Comparison of ENCODE assay signal across 8 mouse cellular contexts in the genomic region with DNA sequence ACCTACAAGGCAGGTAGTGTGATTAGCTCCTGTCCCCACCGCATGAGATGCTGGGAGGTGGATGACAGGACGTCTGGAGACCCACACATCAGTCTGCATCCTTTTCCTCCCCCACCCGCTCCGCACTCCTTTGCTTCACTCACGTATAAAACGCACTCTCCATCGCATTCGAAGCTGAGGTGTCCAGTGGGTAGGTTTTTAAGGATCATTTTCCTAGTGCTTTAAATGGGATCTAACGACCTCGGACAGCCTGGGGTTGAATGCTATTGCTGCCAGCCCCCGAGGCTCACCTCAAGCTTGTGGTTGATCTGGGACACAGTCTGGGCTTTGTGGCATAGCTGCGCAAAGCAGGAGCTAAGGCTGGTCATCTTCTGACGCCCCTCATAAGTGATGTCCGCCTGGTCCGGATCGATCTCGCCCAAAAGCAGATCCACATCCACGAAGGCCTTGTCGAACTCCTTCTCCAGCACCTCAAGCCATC. TPM values are rescaled to one million over a fixed set of nuclear protein-coding genes. Genes with fewer than 3 reads are reported as not detected.
DNase-seq lines count a peak whose midpoint lies in the region; TF ChIP-seq lines count a peak whose summit lies in the region.

No protein-coding gene starts in this region.

- peak overlapping the region; percentile 72 for H3ac ChIP-seq in myocyte (ENCODE audit: control insufficient read depth, insufficient read length)

- H3K4me1 ChIP-seq in forebrain, embryonic 10.5 days: peaks cover 34% of the 10 kb centered on the region

- no peak for TF ChIP-seq CTCF in gastrocnemius, adult 2 months (IDR thresholded peaks at IDR 0.05)

- under 1% methylated on average over 19 of the region's 19 CpGs for WGBS in forebrain, embryonic 10.5 days

- intact Hi-C loops in gastrocnemius, adult 2 months (cut with DNase I): loop anchor here (10.0 kb wide), 1 partner anchor 787 kb away; a partner anchor contains a TSS
- intact Hi-C loops in left cerebral cortex, postnatal 4 days (cut with DNase I): loop anchor here (5.0 to 10.0 kb wide), 2 partner anchors 164 to 277 kb away; no protein-coding TSS in a partner anchor

- H3K27me3 ChIP-seq in forebrain, embryonic 10.5 days (ENCODE audit: poor library complexity, severe bottlenecking): no peaks in the 10 kb centered on the region
- H3K27me3 ChIP-seq in myocyte (ENCODE audit: control insufficient read depth, insufficient read depth, insufficient read length): no peaks in the 10 kb centered on the region

- no peaks in the 10 kb centered on the region for H3K9me3 ChIP-seq in forebrain, embryonic 10.5 days

- H3K79me2 ChIP-seq in myocyte (ENCODE audit: control insufficient read depth, insufficient read depth): peaks cover 49% of the 10 kb centered on the region

- peak overlapping the region; percentile 89 for H3K4me2 ChIP-seq in myocyte (ENCODE audit: low read depth)

- no peak for DNase-seq in gastrocnemius, adult 2 months
- no peak for DNase-seq in gastrocnemius, adult 8-10 months (ENCODE audit: low spot score in 2 of 2)
- DNase-seq in spleen, adult 12 weeks (ENCODE audit: low spot score): peak; percentile 9
- DNase-seq in spleen, adult 18-20 months: no peak
- no peak for DNase-seq in forebrain, embryonic 10.5 days (ENCODE audit: extremely low spot score, low spot score)
- peak; percentile 18 for DNase-seq in left cerebral cortex, postnatal 4 days
- DNase-seq in adrenal gland, adult 2 months: no peak

- peak overlapping the region; percentile 96 for H3K27ac ChIP-seq in gastrocnemius, adult 2 months
- H3K27ac ChIP-seq in forebrain, embryonic 10.5 days: peak overlapping the region; percentile 93

- H3K36me3 ChIP-seq in forebrain, embryonic 10.5 days (replicated peaks): no peaks in the 10 kb centered on the region; the same call in 1 of the 2 replicates
- H3K36me3 ChIP-seq in myocyte (ENCODE audit: control insufficient read depth, insufficient read depth): no peaks in the 10 kb centered on the region

- no peak for TF ChIP-seq POLR2A in myocyte (IDR thresholded peaks at IDR 0.05; ENCODE audit: insufficient read length, low read depth)

- peak overlapping the region; percentile 99 for H3K4me3 ChIP-seq in gastrocnemius, adult 2 months
- H3K4me3 ChIP-seq in forebrain, embryonic 10.5 days: peak overlapping the region; percentile 71
- H3K4me3 ChIP-seq in myocyte: peak overlapping the region; percentile 84

TF ChIP-seq in myocyte, 11 proteins besides CTCF, POLR2A, EP300 and RAD21:
- TF ChIP-seq MAX (IDR thresholded peaks at IDR 0.05; ENCODE audit: low read depth) (no peak), MYOG (IDR thresholded peaks at IDR 0.05; ENCODE audit: control insufficient read depth in 1 of 3, insufficient read depth in 1 of 3, insufficient read length in 2 of 3, low read depth in 2 of 3) (no peak)

RNA-seq across cellular contexts. Expression of a gene that starts 0.6 kb away (rescaled TPM):
- total RNA-seq in gastrocnemius, adult 2 months (2021): 1 to 10 TPM; 7.6 to 9.3 TPM
- 1 to 10 TPM; 6.8 to 8.1 (median 7.8) TPM for total RNA-seq in gastrocnemius, adult 8-10 months (2022)
- 15.8 and 16.0 TPM in 2 replicates for polyA plus RNA-seq in forebrain, embryonic 10.5 days (2016; fragmentation: Nextera tagmentation; extraction: Ambion mirVana)
- total RNA-seq in left cerebral cortex, postnatal 4 days (2021): 10 to 100 TPM; 46.3 to 49.7 TPM
- 7.9 TPM for polyA plus RNA-seq in myocyte (2012; fragmentation: generic; extraction: Trizol)
- total RNA-seq in adrenal gland, adult 2 months (2021): 10 to 100 TPM; 20.8 to 21.7 TPM
- 2.9 and 4.5 TPM in 2 replicates for polyA plus RNA-seq in adrenal gland, adult 2 months (2012; rRNA removed)

RNA-seq across cellular contexts. Expression of a gene that starts 7.4 kb away (rescaled TPM):
- not detected for total RNA-seq in gastrocnemius, adult 2 months (2021)
- total RNA-seq in gastrocnemius, adult 8-10 months (2022): under 1 TPM in 1 of 4 experiments, not detected in 3; 0.19 TPM
- polyA plus RNA-seq in forebrain, embryonic 10.5 days (2016; fragmentation: Nextera tagmentation; extraction: Ambion mirVana): not detected in 2 replicates
- total RNA-seq in left cerebral cortex, postnatal 4 days (2021): not detected
- polyA plus RNA-seq in myocyte (2012; fragmentation: generic; extraction: Trizol): 0.02 TPM
- total RNA-seq in adrenal gland, adult 2 months (2021): under 1 TPM in 1 of 2 experiments, not detected in 1; 0.23 TPM
- polyA plus RNA-seq in adrenal gland, adult 2 months (2012; rRNA removed): 0.38 and 0.39 TPM in 2 replicates

RNA-seq across cellular contexts. Expression of a gene that starts 22.8 kb away (rescaled TPM):
- not detected for total RNA-seq in gastrocnemius, adult 2 months (2021)
- total RNA-seq in gastrocnemius, adult 8-10 months (2022): not detected
- not detected in 2 replicates for polyA plus RNA-seq in forebrain, embryonic 10.5 days (2016; fragmentation: Nextera tagmentation; extraction: Ambion mirVana)
- not detected for total RNA-seq in left cerebral cortex, postnatal 4 days (2021)
- polyA plus RNA-seq in myocyte (2012; fragmentation: generic; extraction: Trizol): not detected
- total RNA-seq in adrenal gland, adult 2 months (2021): not detected
- polyA plus RNA-seq in adrenal gland, adult 2 months (2012; rRNA removed): not detected in 2 replicates

RNA-seq across cellular contexts. Expression of a gene that starts 36.0 kb away (rescaled TPM):
- total RNA-seq in gastrocnemius, adult 2 months (2021): 10 to 100 TPM; 17.4 to 23.7 TPM
- total RNA-seq in gastrocnemius, adult 8-10 months (2022): 10 to 100 TPM; 15.4 to 26.3 (median 19.9) TPM
- polyA plus RNA-seq in forebrain, embryonic 10.5 days (2016; fragmentation: Nextera tagmentation; extraction: Ambion mirVana): 12.1 and 12.5 TPM in 2 replicates
- total RNA-seq in left cerebral cortex, postnatal 4 days (2021): 10 to 100 TPM; 60.4 to 61.3 TPM
- polyA plus RNA-seq in myocyte (2012; fragmentation: generic; extraction: Trizol): 10.9 TPM
- 10 to 100 TPM; 46.0 to 62.7 TPM for total RNA-seq in adrenal gland, adult 2 months (2021)
- polyA plus RNA-seq in adrenal gland, adult 2 months (2012; rRNA removed): 33.4 and 34.5 TPM in 2 replicates

Comparison
In these comparisons a context has a peak if more than half of its experiments do, and no peak if none do; other contexts are left out.
1. DNase-seq: peak in spleen, adult 12 weeks (single experiment) and left cerebral cortex, postnatal 4 days (single experiment); none in gastrocnemius, adult 2 months (single experiment), gastrocnemius, adult 8-10 months (0 of 2), spleen, adult 18-20 months (0 of 2), forebrain, embryonic 10.5 days (single experiment) and adrenal gland, adult 2 months (single experiment).
2. Peak in every context shown above with its lines, with median percentiles within 50 percentile points of each other: H3K4me3 ChIP-seq.